Mouse (Mus musculus) midbrain, embryonic 13.5 days (tissue): ENCODE measurements around the gene Padi6. TPM values are rescaled to one million over a fixed set of nuclear protein-coding genes. Genes with fewer than 3 reads are reported as not detected.

Source experiments
- ATAC-seq: fragments of 200-750 bp; cut with Nextera tagmentation; 2 replicates; pipeline ENCODE4 v1.8.0; 2017; ENCODE audit warnings: mild to moderate bottlenecking, moderate TSS enrichment, moderate library complexity
- H3K27ac ChIP-seq: fragments of 300-500 bp; sonication (generic); 2 replicates; pipeline ENCODE4 v1.5.1; 2015; ENCODE audit warnings: inconsistent platforms, mild to moderate bottlenecking, moderate library complexity
- H3K27me3 ChIP-seq: fragments of 300-500 bp; sonication (generic); 2 replicates; pipeline ENCODE4 v1.6.1; 2015; ENCODE audit warnings: mild to moderate bottlenecking, inconsistent platforms
- H3K36me3 ChIP-seq: fragments of 300-500 bp; sonication (generic); 2 replicates; pipeline ENCODE4 v1.6.1; 2015; ENCODE audit warnings: mild to moderate bottlenecking, inconsistent platforms
- H3K4me1 ChIP-seq: fragments of 300-500 bp; sonication (generic); replicated peaks from 2 replicates; pipeline ENCODE4 v1.6.1; 2015; ENCODE audit warnings: inconsistent platforms
- H3K4me2 ChIP-seq: fragments of 300-500 bp; sonication (generic); replicated peaks from 2 replicates; pipeline ENCODE4 v1.6.1; 2015; ENCODE audit warnings: moderate library complexity, mild to moderate bottlenecking, inconsistent platforms
- H3K4me3 ChIP-seq: fragments of 300-500 bp; sonication (generic); replicated peaks from 2 replicates; pipeline ENCODE4 v1.5.1; 2015; ENCODE audit warnings: mild to moderate bottlenecking, inconsistent platforms
- H3K9ac ChIP-seq: fragments of 300-500 bp; sonication (generic); replicated peaks from 2 replicates; pipeline ENCODE4 v1.6.1; 2015; ENCODE audit warnings: mild to moderate bottlenecking, inconsistent platforms
- H3K9me3 ChIP-seq: fragments of 300-500 bp; sonication (generic); 2 replicates; pipeline ENCODE4 v1.6.1; 2016; ENCODE audit warnings: mild to moderate bottlenecking, inconsistent platforms
- WGBS: fragments of 180-500 bp; shearing (Covaris S2); methylation state at CpG from one replicate; pipeline ENCODE4 v1.1.7; 2015; 5-methylcytosine and 5-hydroxymethylcytosine counted together
- polyA plus RNA-seq: library from polyadenylated mRNA; unstranded; fragments of >200 nt; fragmentation: Nextera tagmentation; extraction: Ambion mirVana; gene quantifications from 2 replicates; pipeline ENCODE4 v1.2.1, GENCODE M21; 2015

Padi6 gene
- polyA plus RNA-seq = 0.08 TPM in 1 of 2 replicates, not detected in the other

GRCm38 (mm10) chr4:140742543-140742942 lies at the start of gene Padi6:
Padi6 (minus strand) TSS chr4:140742643.
- 79% methylated on average over 2 of the region's 2 CpGs for WGBS
- no peaks in the 10 kb centered on the region for H3K9me3 ChIP-seq
- peaks cover 9% of the 10 kb centered on the region for H3K4me1 ChIP-seq
- ATAC-seq = no peak
- no peak within 1 kb of the TSS for H3K4me3 ChIP-seq
- no peaks in the 10 kb centered on the region for H3K36me3 ChIP-seq
- no peak within 1 kb of the TSS for H3K4me2 ChIP-seq
- no peak within 1 kb of the TSS for H3K9ac ChIP-seq
- H3K27ac ChIP-seq = no peak within 1 kb of the TSS
- H3K27me3 ChIP-seq = 0 out of 2 replicates have a peak, but pooled peaks cover 2% of the 10 kb centered on the region

GRCm38 (mm10) chr4:140791071-140791470 lies 48.6 kb upstream of the Padi6 start:
- H3K9ac ChIP-seq = no peak overlapping the region
- no peak overlapping the region for H3K27ac ChIP-seq
- no peak for ATAC-seq
- WGBS = 82% methylated on average over 16 of the region's 16 CpGs
- no peak overlapping the region for H3K4me2 ChIP-seq
- no peaks in the 10 kb centered on the region for H3K4me1 ChIP-seq
- no peaks in the 10 kb centered on the region for H3K36me3 ChIP-seq
- H3K27me3 ChIP-seq = no peaks in the 10 kb centered on the region
- H3K4me3 ChIP-seq = no peak overlapping the region
- no peaks in the 10 kb centered on the region for H3K9me3 ChIP-seq

- H3K27me3 ChIP-seq = no peaks in the 10 kb centered on the region
- H3K27ac ChIP-seq = no peak overlapping the region
- no peak overlapping the region for H3K4me3 ChIP-seq
- ATAC-seq = no peak
- no peaks in the 10 kb centered on the region for H3K9me3 ChIP-seq
- H3K9ac ChIP-seq = no peak overlapping the region
- H3K4me2 ChIP-seq = no peak overlapping the region
- WGBS = 96% methylated on average over 4 of the region's 4 CpGs
- no peaks in the 10 kb centered on the region for H3K4me1 ChIP-seq
- no peaks in the 10 kb centered on the region for H3K36me3 ChIP-seq
Measured at GRCm38 (mm10) chr4:140789983-140790382, 47.5 kb upstream of the Padi6 start.

GRCm38 (mm10) chr4:140788983-140789382 lies 46.5 kb upstream of the Padi6 start:
- H3K27me3 ChIP-seq = no peaks in the 10 kb centered on the region
- H3K4me2 ChIP-seq = no peak overlapping the region
- H3K9me3 ChIP-seq = no peaks in the 10 kb centered on the region
- no peak overlapping the region for H3K9ac ChIP-seq
- H3K4me1 ChIP-seq = no peaks in the 10 kb centered on the region
- no peak overlapping the region for H3K27ac ChIP-seq
- no peak overlapping the region for H3K4me3 ChIP-seq
- H3K36me3 ChIP-seq = no peaks in the 10 kb centered on the region
- 0 out of 2 replicates have a peak, but pooled peaks have one; percentile 27 for ATAC-seq
- WGBS = 46% methylated on average over 6 of the region's 6 CpGs

GRCm38 (mm10) chr4:140788264-140788663 lies 45.8 kb upstream of the Padi6 start:
- Histone ChIP-seq H3K4me1 (no peaks in the 10 kb centered on the region), H3K9me3 (no peaks in the 10 kb centered on the region), H3K4me3 (no peak overlapping the region), H3K27me3 (no peaks in the 10 kb centered on the region), H3K27ac (no peak overlapping the region), H3K9ac (no peak overlapping the region), H3K4me2 (no peak overlapping the region), H3K36me3 (no peaks in the 10 kb centered on the region)
- WGBS = 88% methylated on average over 6 of the region's 6 CpGs
- no peak for ATAC-seq

GRCm38 (mm10) chr4:140787414-140787813 lies 45.0 kb upstream of the Padi6 start:
- Histone ChIP-seq H3K4me3 (no peak overlapping the region), H3K9me3 (no peaks in the 10 kb centered on the region), H3K27ac (no peak overlapping the region), H3K27me3 (no peaks in the 10 kb centered on the region), H3K4me2 (no peak overlapping the region), H3K4me1 (no peaks in the 10 kb centered on the region), H3K9ac (no peak overlapping the region), H3K36me3 (no peaks in the 10 kb centered on the region)
- 62% methylated on average over 4 of the region's 4 CpGs for WGBS
- ATAC-seq = no peak

- H3K4me1 ChIP-seq = no peaks in the 10 kb centered on the region
- H3K27ac ChIP-seq = no peak overlapping the region
- no peak overlapping the region for H3K9ac ChIP-seq
- ATAC-seq = no peak
- H3K9me3 ChIP-seq = no peaks in the 10 kb centered on the region
- H3K4me3 ChIP-seq = no peak overlapping the region
- H3K36me3 ChIP-seq = no peaks in the 10 kb centered on the region
- 80% methylated on average over 5 of the region's 5 CpGs for WGBS
- H3K27me3 ChIP-seq = no peaks in the 10 kb centered on the region
- no peak overlapping the region for H3K4me2 ChIP-seq
Measured at GRCm38 (mm10) chr4:140785217-140785616, 42.8 kb upstream of the Padi6 start.

GRCm38 (mm10) chr4:140784292-140784945 lies 42.0 kb upstream of the Padi6 start:
- Histone ChIP-seq H3K36me3 (no peaks in the 10 kb centered on the region), H3K9ac (no peak overlapping the region), H3K27ac (no peak overlapping the region), H3K4me3 (no peak overlapping the region), H3K9me3 (no peaks in the 10 kb centered on the region), H3K4me1 (peaks cover 3% of the 10 kb centered on the region; the same call in 1 of the 2 replicates), H3K27me3 (no peaks in the 10 kb centered on the region), H3K4me2 (no peak overlapping the region)
- 96% methylated on average over 9 of the region's 9 CpGs for WGBS
- ATAC-seq = no peak

- Histone ChIP-seq H3K27ac (no peak overlapping the region), H3K36me3 (no peaks in the 10 kb centered on the region), H3K4me2 (no peak overlapping the region), H3K4me3 (no peak overlapping the region), H3K9ac (no peak overlapping the region), H3K27me3 (no peaks in the 10 kb centered on the region), H3K4me1 (peaks cover 3% of the 10 kb centered on the region; the same call in 1 of the 2 replicates), H3K9me3 (no peaks in the 10 kb centered on the region)
- 90% methylated on average over 9 of the region's 9 CpGs for WGBS
- no peak for ATAC-seq
Measured at GRCm38 (mm10) chr4:140782821-140783220, 40.4 kb upstream of the Padi6 start.

GRCm38 (mm10) chr4:140780507-140780906 lies 38.1 kb upstream of the Padi6 start:
- no peak for ATAC-seq
- Histone ChIP-seq H3K4me2 (no peak overlapping the region), H3K27me3 (no peaks in the 10 kb centered on the region), H3K4me3 (no peak overlapping the region), H3K9ac (no peak overlapping the region), H3K4me1 (peaks cover 3% of the 10 kb centered on the region; the same call in 1 of the 2 replicates), H3K9me3 (no peaks in the 10 kb centered on the region), H3K27ac (no peak overlapping the region), H3K36me3 (no peaks in the 10 kb centered on the region)
- WGBS = 91% methylated on average over 14 of the region's 14 CpGs

GRCm38 (mm10) chr4:140779803-140780397 lies 37.5 kb upstream of the Padi6 start:
- no peaks in the 10 kb centered on the region for H3K9me3 ChIP-seq
- no peaks in the 10 kb centered on the region for H3K27me3 ChIP-seq
- H3K4me3 ChIP-seq = no peak overlapping the region
- peaks cover 3% of the 10 kb centered on the region; the same call in 1 of the 2 replicates for H3K4me1 ChIP-seq
- 61% methylated on average over 19 of the region's 19 CpGs for WGBS
- H3K4me2 ChIP-seq = no peak overlapping the region
- no peak overlapping the region for H3K9ac ChIP-seq
- H3K36me3 ChIP-seq = no peaks in the 10 kb centered on the region
- ATAC-seq = peak; percentile 40; the same call in 1 of the 2 replicates
- H3K27ac ChIP-seq = no peak overlapping the region

GRCm38 (mm10) chr4:140776623-140777022 lies 34.2 kb upstream of the Padi6 start:
- H3K9ac ChIP-seq = no peak overlapping the region
- 75% methylated on average over 13 of the region's 13 CpGs for WGBS
- H3K4me3 ChIP-seq = no peak overlapping the region
- H3K36me3 ChIP-seq = no peaks in the 10 kb centered on the region
- no peak overlapping the region for H3K27ac ChIP-seq
- H3K27me3 ChIP-seq = no peaks in the 10 kb centered on the region
- H3K4me1 ChIP-seq = peaks cover 3% of the 10 kb centered on the region; the same call in 1 of the 2 replicates
- no peak overlapping the region for H3K4me2 ChIP-seq
- no peaks in the 10 kb centered on the region for H3K9me3 ChIP-seq
- ATAC-seq = no peak
